Mouse (Mus musculus): ENCODE measurements at regions not wholly inside any gene's neighbourhood (a gene's known extent, or its start where the extent isn't known, plus 50 kb on each side); places are given as distances from the start of the nearest gene placed in this dataset.
A peak's percentile ranks its signal among the peaks of the same experiment; 100 is the strongest.
"Not testable (repeated sequence)": the region's sequence is repeated elsewhere in the genome, so short reads cannot be mapped to it uniquely, and the experiment has no call there.

DNA sequence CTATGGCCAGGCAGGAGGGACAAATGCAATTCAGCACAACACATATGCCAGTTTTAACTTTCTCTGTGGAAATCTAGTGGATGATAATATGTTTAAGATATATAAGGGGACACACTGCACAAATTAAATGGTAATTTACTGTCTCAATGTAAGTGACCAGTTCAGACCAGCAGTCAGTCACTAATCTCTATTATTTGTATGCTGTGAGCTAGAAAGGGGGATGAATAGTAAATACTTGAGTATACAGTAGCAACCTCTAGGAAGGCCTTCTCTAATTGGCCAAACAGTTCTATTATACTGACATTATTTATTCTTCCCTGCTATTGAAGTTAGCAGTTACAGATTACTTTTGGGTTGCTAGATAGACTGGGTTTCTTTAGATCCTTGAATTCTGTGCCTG lies 391.2 kb downstream of the Fign start:
- H3K4me3 ChIP-seq (replicated peaks; ENCODE audit: low read depth, low read length), result no peak overlapping the region
- DNase-seq (no peak), ATAC-seq (ENCODE audit: low FRiP score, low TSS enrichment) (no peak)
- H3K4me2 ChIP-seq (ENCODE audit: low read length), result no peak overlapping the region
- H3K27ac ChIP-seq (replicated peaks; ENCODE audit: low read depth, low read length), result no peak overlapping the region
- peaks cover 7% of the 10 kb centered on the region for H3K4me1 ChIP-seq (ENCODE audit: control insufficient read depth, insufficient read depth, low read length)
- H3K9ac ChIP-seq (replicated peaks; ENCODE audit: low read length), result no peak overlapping the region
- no peaks in the 10 kb centered on the region for H3K36me3 ChIP-seq (ENCODE audit: control insufficient read depth, insufficient read depth, low read length)
- no peaks in the 10 kb centered on the region for H3K9me3 ChIP-seq (ENCODE audit: control insufficient read depth, low read length)
- H3K27me3 ChIP-seq (ENCODE audit: control insufficient read depth, insufficient read depth, low read length), result no peaks in the 10 kb centered on the region

- 44% methylated on average over 3 of the region's 3 CpGs for WGBS
- Histone ChIP-seq H3K9me3 (ENCODE audit: control insufficient read depth, low read length) (no peaks in the 10 kb centered on the region), H3K4me2 (ENCODE audit: low read length) (no peak overlapping the region), H3K4me1 (ENCODE audit: control insufficient read depth, insufficient read depth, low read length) (peaks cover 8% of the 10 kb centered on the region), H3K27ac (replicated peaks; ENCODE audit: low read depth, low read length) (no peak overlapping the region), H3K27me3 (ENCODE audit: control insufficient read depth, insufficient read depth, low read length) (no peaks in the 10 kb centered on the region), H3K36me3 (ENCODE audit: control insufficient read depth, insufficient read depth, low read length) (no peaks in the 10 kb centered on the region), H3K4me3 (replicated peaks; ENCODE audit: low read depth, low read length) (no peak overlapping the region), H3K9ac (replicated peaks; ENCODE audit: low read length) (no peak overlapping the region)
- no peak for ATAC-seq (ENCODE audit: low FRiP score, low TSS enrichment)
- DNase-seq, result no peak
Measured at GRCm38 (mm10) chr2:63706183-63706582, 391.7 kb downstream of the Fign start.

DNA sequence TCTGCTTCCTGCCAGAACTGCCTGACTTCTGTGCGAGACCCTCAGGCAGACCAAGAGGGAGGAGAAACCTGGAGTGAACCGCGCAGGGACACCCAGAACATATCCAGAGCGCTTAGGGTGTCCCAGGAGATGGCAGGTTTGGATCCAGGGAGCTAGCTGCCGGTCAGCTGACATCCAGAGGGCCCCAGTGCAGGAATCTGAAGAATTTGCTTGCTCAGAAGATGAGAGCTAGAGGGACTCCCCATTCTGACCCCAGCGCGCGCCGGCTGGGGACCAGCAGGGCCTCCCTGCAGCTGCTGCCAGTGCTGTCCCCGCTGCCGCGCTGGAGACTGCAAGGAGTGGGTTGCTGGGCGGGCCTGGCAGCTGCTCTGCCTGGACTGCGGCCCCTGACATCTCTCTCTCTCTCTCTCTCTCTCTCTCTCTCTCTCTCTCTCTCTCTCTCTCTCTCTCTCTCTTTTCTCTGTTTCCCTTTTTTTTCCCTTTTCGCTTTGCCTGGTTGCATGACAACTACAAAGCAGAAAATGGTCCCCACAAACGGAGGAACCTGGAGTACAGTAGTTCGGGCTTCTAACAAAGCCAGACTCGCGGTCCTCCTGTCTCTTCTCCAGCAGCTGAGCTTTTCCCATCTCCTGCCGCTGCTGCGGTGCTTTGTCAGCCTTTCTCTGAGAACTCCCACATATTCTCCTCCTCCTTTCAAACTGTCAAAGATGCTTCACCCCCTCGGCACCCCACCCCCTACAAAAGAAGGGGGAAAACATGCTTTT lies 395.3 kb downstream of the Fign start:
- peak; percentile 92 for ATAC-seq (ENCODE audit: low FRiP score, low TSS enrichment)
- Histone ChIP-seq H3K9ac (replicated peaks; ENCODE audit: low read length) (peak overlapping the region; percentile 67), H3K27me3 (ENCODE audit: control insufficient read depth, insufficient read depth, low read length) (no peaks in the 10 kb centered on the region), H3K4me3 (replicated peaks; ENCODE audit: low read depth, low read length) (peak overlapping the region; percentile 36), H3K36me3 (ENCODE audit: control insufficient read depth, insufficient read depth, low read length) (no peaks in the 10 kb centered on the region), H3K4me1 (ENCODE audit: control insufficient read depth, insufficient read depth, low read length) (peaks cover 8% of the 10 kb centered on the region), H3K4me2 (ENCODE audit: low read length) (peak overlapping the region; percentile 74), H3K9me3 (ENCODE audit: control insufficient read depth, low read length) (no peaks in the 10 kb centered on the region), H3K27ac (replicated peaks; ENCODE audit: low read depth, low read length) (peak overlapping the region; percentile 78)
- WGBS, result 1% methylated on average over 22 of the region's 22 CpGs
- peak; percentile 84 for DNase-seq

DNA sequence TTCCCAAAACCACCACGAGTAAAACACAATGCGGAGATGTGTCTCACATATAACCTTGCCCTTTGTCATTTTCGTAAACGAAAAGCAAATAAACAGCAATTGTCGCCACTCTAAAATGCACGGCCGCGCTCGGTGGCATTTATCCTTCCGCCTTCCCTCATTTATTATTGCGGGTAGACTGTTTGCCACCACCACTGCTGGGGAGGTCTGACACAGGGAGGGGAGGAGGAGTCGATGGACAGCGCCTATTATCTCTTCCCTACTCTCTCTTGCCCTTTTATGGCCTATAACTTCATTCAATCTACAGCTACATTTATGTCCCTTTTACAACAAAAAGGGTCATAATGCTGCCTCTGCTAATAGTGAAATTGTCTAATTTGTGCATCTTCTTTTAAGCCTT lies 396.0 kb downstream of the Fign start:
- H3K9me3 ChIP-seq (ENCODE audit: control insufficient read depth, low read length), result no peaks in the 10 kb centered on the region
- no peaks in the 10 kb centered on the region for H3K27me3 ChIP-seq (ENCODE audit: control insufficient read depth, insufficient read depth, low read length)
- ATAC-seq (ENCODE audit: low FRiP score, low TSS enrichment), result no peak
- no peaks in the 10 kb centered on the region for H3K36me3 ChIP-seq (ENCODE audit: control insufficient read depth, insufficient read depth, low read length)
- H3K4me2 ChIP-seq (ENCODE audit: low read length), result peak overlapping the region; percentile 74
- H3K4me3 ChIP-seq (replicated peaks; ENCODE audit: low read depth, low read length), result peak overlapping the region; percentile 36
- H3K9ac ChIP-seq (replicated peaks; ENCODE audit: low read length), result peak overlapping the region; percentile 67
- WGBS, result 14% methylated on average over 13 of the region's 13 CpGs
- peak overlapping the region; percentile 78; the same call in 1 of the 2 replicates for H3K27ac ChIP-seq (replicated peaks; ENCODE audit: low read depth, low read length)
- H3K4me1 ChIP-seq (ENCODE audit: control insufficient read depth, insufficient read depth, low read length), result peaks cover 8% of the 10 kb centered on the region
- peak; percentile 42 for DNase-seq

GRCm38 (mm10) chr2:63700255-63700654 lies 397.6 kb downstream of the Fign start:
- no peaks in the 10 kb centered on the region for H3K36me3 ChIP-seq (ENCODE audit: control insufficient read depth, insufficient read depth, low read length)
- peak; percentile 90 for DNase-seq

DNA sequence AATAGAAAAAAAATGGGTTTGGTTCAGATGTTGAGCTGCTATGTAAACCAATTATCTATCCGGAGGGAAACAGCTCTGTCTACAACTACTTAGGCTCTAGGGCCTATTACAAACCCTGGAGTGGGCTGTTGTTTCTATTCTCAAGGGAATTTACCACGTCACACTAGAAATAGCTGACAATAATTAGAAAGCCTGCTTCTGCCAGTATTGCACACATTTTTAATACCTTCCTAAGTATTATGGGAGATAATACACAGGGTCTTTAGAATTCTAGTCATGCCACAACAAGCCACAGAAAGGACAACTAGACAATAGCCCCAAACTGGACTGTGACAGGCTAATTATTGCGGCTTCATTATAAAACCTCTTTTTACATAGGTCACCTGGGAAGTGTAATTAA lies 428.1 kb downstream of the Fign start:
- DNase-seq, result peak; percentile 75
- WGBS, result 11% methylated on average over 3 of the region's 3 CpGs

More at GRCm38 (mm10) chr2:63700255-63700654, 397.6 kb downstream of the Fign start:
- no peak overlapping the region for H3K4me3 ChIP-seq (replicated peaks; ENCODE audit: low read depth, low read length)
- ATAC-seq (ENCODE audit: low FRiP score, low TSS enrichment), result peak; percentile 72
- H3K27me3 ChIP-seq (ENCODE audit: control insufficient read depth, insufficient read depth, low read length), result no peaks in the 10 kb centered on the region
- no peak overlapping the region for H3K27ac ChIP-seq (replicated peaks; ENCODE audit: low read depth, low read length)
- 12% methylated on average over 3 of the region's 3 CpGs for WGBS
- H3K9ac ChIP-seq (replicated peaks; ENCODE audit: low read length), result no peak overlapping the region
- H3K9me3 ChIP-seq (ENCODE audit: control insufficient read depth, low read length), result no peaks in the 10 kb centered on the region
- no peak overlapping the region for H3K4me2 ChIP-seq (ENCODE audit: low read length)
- peaks cover 8% of the 10 kb centered on the region for H3K4me1 ChIP-seq (ENCODE audit: control insufficient read depth, insufficient read depth, low read length)

DNA sequence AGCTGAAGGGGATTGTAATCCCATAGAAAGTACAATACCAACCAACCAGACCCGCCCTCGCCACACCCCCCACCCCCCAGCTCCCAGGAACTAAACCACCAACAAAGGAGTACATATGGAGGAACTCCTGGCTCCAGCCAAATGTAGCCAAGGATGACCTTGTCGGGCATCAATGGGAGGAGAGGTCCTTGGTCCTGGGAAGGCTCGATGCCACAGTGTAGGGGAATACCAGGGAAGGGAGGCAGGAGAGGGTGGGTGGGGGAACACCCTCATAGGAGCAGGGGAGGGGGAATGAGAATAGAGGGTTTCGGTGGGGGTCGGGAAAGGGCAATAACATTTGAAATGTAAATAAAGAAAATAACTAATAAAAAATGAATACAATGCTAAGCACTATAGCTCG lies 429.1 kb downstream of the Fign start:
- DNase-seq (no peak), ATAC-seq (ENCODE audit: low FRiP score, low TSS enrichment) (0 out of 2 replicates have a peak, but pooled peaks have one; percentile 25)
- H3K4me3 ChIP-seq (replicated peaks; ENCODE audit: low read depth, low read length), result no peak overlapping the region
- no peak overlapping the region for H3K9ac ChIP-seq (replicated peaks; ENCODE audit: low read length)
- H3K9me3 ChIP-seq (ENCODE audit: control insufficient read depth, low read length), result no peaks in the 10 kb centered on the region
- H3K4me1 ChIP-seq (ENCODE audit: control insufficient read depth, insufficient read depth, low read length), result 0 out of 2 replicates have a peak, but pooled peaks cover 3% of the 10 kb centered on the region
- 48% methylated on average over 7 of the region's 7 CpGs for WGBS
- H3K27me3 ChIP-seq (ENCODE audit: control insufficient read depth, insufficient read depth, low read length), result no peaks in the 10 kb centered on the region
- H3K36me3 ChIP-seq (ENCODE audit: control insufficient read depth, insufficient read depth, low read length), result no peaks in the 10 kb centered on the region
- H3K27ac ChIP-seq (replicated peaks; ENCODE audit: low read depth, low read length), result no peak overlapping the region
- no peak overlapping the region for H3K4me2 ChIP-seq (ENCODE audit: low read length)

More for the DNA sequence above, 428.1 kb downstream of the Fign start:
- Histone ChIP-seq H3K9me3 (ENCODE audit: control insufficient read depth, low read length) (no peaks in the 10 kb centered on the region), H3K4me2 (ENCODE audit: low read length) (no peak overlapping the region), H3K4me1 (ENCODE audit: control insufficient read depth, insufficient read depth, low read length) (0 out of 2 replicates have a peak, but pooled peaks cover 3% of the 10 kb centered on the region), H3K27ac (replicated peaks; ENCODE audit: low read depth, low read length) (peak overlapping the region; percentile 28; the same call in 1 of the 2 replicates), H3K4me3 (replicated peaks; ENCODE audit: low read depth, low read length) (no peak overlapping the region), H3K36me3 (ENCODE audit: control insufficient read depth, insufficient read depth, low read length) (no peaks in the 10 kb centered on the region), H3K27me3 (ENCODE audit: control insufficient read depth, insufficient read depth, low read length) (no peaks in the 10 kb centered on the region), H3K9ac (replicated peaks; ENCODE audit: low read length) (no peak overlapping the region)
- peak; percentile 86 for ATAC-seq (ENCODE audit: low FRiP score, low TSS enrichment)

- DNase-seq; H3K4me2 ChIP-seq (ENCODE audit: low read length); H3K27me3 ChIP-seq (ENCODE audit: control insufficient read depth, insufficient read depth, low read length); H3K9ac ChIP-seq (replicated peaks; ENCODE audit: low read length); H3K27ac ChIP-seq (replicated peaks; ENCODE audit: low read depth, low read length); H3K9me3 ChIP-seq (ENCODE audit: control insufficient read depth, low read length); H3K36me3 ChIP-seq (ENCODE audit: control insufficient read depth, insufficient read depth, low read length); H3K4me3 ChIP-seq (replicated peaks; ENCODE audit: low read depth, low read length); ATAC-seq (ENCODE audit: low FRiP score, low TSS enrichment); H3K4me1 ChIP-seq (ENCODE audit: control insufficient read depth, insufficient read depth, low read length): not testable (repeated sequence)
- WGBS, result 89% methylated on average over 2 of the region's 2 CpGs
Measured at GRCm38 (mm10) chr2:63659947-63660346, 437.9 kb downstream of the Fign start.
